Mouse (Mus musculus): ENCODE data around the gene Epas1.

Epas1 gene

DNA sequence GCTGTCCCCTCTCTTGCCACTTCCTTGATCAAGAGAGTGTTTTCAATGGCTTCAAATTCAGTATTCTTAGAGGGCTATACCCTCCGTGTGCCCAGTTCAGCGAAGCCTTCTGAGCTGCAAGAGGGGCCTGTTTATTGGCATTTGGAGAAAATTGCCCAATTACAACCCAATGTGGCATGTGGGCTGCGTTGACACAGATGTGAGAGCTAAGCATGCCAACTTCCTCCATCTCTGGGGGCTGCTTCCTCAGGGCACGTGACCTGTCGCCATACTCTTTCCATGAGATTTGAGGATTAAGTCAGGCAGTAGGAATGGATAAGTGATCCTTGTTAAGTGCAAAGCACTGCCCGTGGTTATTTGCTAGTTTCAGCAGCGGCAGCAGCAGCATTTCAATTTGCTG, 34.3 kb downstream of the Epas1 start:
- no peak for DNase-seq (ENCODE audit: low spot score)

DNA sequence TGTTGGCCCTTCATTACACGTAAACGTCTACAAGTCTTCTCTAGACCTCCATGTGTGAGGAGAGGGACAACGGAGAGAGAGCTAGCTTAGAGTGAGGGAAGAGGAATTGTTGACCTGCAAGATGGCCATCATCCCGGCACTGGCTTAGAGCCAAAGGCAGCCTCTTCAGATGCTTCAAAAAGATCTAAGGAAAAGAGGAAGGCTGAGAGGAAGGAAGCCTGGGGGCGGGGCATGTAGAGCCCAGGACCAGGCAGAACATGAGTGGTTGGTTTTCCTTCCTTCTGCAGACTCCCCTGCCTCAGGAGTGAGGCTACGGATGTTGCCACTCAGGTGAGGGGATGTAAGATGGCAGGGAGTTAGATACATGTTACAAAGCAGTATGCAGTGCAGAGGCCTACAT, 34.8 kb downstream of the Epas1 start:
- DNase-seq (ENCODE audit: low spot score) = no peak

DNA sequence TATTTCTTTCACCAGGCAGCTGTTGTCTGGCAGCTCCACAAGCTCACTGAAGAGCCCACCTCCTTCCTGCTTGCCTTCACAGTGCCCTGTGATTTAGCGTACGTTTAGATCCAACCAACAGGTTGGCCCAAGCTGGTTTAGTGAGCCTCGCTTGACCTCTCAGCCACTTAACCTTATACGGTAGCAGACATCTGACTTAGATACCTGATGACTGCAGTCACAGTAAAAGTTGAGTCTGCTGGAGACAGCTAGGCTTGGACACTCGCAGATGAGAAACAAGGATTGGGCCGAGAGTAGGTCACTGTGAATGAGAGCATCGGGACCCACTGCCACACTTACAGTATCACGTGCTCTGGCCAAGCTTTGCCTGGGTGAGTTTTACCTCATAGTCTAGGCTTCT, 38.4 kb downstream of the Epas1 start:
- no peak for DNase-seq (ENCODE audit: low spot score)

DNA sequence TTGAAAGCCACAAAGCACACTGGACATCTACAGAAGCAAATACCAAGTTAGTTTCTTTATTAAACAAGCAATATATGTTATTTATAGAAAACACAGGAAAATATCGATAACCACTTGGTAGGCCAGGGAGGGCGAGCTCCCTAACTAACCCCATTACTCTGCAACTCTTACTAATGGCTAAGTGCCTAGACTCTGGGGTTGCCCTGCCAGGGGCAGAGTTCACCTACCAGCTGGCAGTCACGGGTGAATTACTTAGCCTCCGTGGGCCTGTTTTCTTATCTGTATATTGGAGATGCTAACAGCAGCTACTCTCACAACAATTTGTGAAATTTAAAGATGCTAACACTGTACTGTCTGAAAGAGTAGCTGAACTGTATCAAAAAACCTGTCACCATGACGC, 42.3 kb downstream of the Epas1 start:
- DNase-seq (ENCODE audit: low spot score) = no peak

DNA sequence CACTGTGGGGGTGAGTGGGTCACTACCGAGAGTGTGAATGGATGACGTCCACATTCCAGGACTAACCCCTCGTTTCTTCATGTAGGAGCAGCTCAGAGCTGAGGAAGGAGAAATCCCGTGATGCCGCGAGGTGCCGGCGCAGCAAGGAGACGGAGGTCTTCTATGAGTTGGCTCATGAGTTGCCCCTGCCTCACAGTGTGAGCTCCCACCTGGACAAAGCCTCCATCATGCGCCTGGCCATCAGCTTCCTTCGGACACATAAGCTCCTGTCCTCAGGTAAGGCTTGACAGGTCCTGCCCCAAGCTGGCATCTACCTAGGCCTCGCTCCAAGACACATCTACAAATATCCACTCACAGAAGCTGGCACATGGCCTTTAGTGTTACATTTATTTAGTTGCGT, 43.5 kb downstream of the Epas1 start:
- DNase-seq (ENCODE audit: low spot score) = no peak

DNA sequence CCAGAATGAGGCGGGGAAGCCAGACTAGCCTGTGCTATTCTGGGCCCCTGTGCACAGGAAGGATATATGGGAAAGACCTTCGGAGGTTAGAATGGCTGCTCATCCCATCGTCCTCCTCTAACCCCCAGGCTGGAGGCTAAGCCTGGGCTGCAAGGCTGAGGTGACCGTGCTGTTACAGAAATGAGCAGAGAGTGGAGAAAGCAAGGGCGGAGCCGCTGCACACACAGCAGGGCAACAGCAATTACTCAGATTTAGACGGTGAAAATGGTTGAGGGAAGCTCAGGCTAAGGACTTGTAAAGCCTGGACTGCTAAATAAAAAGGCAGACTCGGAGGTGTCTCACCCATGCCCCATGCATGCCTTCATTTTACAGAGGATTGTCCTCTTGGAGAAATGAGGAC, 45.0 kb downstream of the Epas1 start:
- DNase-seq (ENCODE audit: low spot score) = no peak

DNA sequence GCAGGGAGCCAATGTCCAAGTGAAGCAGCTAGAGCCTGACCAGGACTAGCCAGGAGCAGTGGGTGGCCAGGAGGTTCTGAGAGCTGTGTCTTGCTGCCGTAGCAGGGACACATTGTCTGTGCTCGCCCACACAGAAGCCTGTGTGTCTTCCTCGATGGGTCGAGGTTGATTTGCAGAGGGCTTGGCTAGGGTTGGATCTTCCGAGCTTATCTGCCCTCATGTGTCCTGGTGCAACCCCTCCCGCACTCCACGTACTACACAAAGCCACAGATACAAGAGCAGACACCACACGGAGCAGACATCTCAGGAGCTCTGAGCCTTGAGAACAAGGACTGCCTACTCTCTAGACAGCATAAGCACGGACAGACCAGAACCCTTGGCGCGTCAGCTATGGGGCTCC, 45.5 kb downstream of the Epas1 start:
- DNase-seq (ENCODE audit: low spot score) = peak; percentile 47

DNA sequence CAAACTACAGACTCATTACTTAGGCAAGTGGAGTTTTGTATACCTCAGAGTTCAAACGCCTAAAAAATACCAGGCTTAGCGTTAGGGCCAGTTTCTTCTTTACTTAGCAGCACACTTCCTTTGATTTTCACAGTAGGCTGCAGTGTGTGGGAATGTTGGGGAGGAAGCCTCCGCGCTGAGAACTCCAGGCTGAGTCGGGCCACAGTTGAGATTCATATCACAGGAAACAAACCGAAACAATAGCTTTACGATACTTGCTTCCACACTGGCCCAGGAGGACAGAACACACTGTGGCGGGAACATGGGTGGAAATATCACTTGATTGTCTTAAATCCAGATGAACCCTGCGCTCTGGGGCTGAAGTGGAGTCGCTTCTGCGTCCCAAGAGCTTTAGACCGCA, 47.0 kb downstream of the Epas1 start:
- no peak for DNase-seq (ENCODE audit: low spot score)

DNA sequence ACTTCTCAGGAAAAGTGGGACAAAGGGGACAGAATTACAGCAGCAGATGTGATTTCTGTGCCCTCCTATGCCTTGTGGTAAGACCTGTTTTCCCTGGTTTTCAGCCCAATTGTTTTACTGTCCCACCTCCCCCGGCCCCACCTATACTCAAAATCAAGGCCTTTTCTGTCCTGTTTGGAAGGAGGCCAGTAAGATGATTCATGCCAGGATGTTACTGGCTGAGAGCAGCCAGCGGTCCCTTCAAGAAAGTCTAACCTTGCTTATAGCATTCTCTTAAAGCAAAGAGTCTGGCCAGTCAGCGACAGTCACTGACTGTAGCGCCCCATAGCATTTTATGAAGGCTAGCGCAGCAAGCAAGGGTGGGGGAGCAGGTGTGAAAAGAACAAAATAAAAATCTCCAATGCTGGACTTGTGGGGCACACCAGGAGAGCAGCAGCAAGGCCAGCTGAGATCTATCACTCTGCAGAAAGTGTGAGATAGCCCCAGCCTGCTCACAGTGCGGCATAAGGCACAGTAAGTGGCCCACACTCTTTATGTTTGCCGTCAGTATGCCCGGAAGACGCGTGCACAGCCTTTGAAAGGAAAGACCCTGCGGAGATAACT, 47.8 kb downstream of the Epas1 start:
- no peak for DNase-seq (ENCODE audit: low spot score)

DNA sequence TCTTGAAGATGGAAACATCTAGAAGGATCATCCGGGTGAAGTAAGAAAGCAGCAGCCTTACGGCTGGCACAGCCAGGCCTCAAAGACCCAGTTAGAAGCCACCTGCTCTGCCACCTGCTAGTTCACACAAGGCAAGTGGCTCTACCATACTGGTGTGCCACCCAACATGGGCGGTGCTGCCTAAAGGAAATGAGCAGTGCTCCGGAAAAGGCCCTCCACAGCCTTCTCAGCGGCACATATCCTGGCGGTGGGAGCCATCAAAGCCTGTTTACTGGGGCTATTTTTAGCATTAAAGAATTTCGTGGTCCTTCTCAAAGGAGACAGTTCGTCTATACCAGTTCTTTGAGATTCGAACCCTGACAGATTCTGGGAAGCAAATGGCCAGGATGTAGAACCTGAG, 48.4 kb downstream of the Epas1 start:
- no peak for DNase-seq (ENCODE audit: low spot score)

DNA sequence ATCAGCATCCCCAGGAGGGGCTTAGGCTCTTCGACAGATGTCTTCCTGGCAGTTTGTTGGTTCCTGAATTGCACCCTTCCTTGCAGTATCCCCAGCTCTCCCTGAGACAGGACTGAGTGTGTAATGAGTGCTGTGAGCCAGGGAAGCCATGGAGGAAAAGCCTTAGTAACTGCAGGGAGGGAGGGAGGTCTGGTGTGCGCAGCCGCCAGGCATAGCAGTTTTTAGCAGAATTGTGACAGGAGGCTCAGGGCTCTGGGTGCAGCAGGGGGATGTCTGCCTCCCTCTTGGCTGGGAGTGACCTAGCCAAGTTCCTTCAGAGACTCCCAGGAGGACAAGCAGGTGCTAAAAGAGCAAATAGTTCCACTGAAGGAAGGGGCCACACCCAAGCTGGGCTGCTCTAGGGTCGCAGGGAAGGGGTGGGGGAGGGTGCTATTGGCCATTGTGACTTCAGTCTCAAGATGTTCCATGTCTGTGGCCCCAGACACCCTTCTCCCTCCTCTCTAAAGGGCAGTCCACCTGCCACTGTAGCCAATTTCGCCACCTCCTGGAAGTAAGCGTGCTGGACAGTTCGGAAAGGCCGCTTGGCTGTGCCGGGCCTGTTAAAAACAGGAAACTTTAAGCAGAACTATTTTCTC, 49.0 kb downstream of the Epas1 start:
- peak; percentile 20 for DNase-seq (ENCODE audit: low spot score)

DNA sequence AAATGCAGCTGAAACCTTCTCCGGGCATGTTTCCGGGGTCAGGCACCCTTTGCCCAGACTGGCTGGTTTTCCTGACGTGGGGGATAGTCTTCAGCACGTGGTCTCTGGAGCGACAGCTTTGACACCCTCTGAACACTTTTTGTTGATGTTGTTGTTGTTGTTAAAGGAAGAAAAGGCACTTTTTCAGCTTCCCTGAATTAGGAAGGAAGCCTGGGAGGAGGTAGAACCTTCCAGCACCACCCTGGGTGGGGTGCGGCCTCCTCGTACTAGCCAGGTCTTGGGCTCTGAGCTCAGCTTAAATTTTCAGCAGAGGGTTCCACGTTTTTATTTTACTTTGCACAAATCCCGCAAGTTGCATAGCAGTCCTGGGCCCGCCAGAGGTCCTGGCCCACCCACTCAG, 49.6 kb downstream of the Epas1 start:
- DNase-seq (ENCODE audit: low spot score) = no peak

DNA sequence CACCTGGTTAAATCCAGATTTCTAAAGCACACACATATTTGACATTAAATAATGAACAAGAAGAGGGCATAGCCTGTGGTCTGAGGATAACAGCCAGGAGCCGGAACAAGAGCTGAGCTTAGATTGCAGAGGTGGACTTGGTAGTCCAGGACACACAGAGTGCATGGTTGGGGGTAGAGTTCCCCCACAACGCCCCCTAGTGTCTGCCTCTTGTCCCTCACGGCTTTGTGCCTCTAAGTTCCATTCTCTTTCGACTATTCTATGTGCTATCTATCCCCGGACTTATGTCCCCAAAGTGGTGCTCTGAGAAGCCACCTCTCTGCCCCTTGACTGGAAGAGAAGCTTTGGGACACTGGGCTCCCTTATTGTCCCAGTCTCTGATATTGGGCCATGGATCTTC, 50.2 kb downstream of the Epas1 start:
- no peak for DNase-seq (ENCODE audit: low spot score)

DNA sequence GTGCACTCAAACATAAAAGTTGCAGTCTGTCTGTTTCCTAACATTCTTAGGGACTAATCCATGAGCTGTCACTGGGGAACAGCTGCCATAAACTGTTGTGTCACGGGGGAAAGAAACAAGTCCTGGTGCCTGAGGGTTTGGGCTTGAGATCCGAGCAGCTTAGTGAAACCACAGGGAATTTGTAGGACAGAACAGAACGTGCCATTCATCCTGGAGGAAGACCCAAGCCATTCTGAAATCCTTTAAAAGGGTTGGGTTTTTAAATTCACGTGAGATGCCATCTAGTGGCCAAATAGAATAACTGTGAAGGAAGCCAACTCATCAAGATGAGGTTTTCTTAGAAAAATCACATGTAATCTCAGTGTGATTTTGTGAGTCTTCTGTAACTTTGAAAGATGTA, 58.5 kb downstream of the Epas1 start:
- no peak for DNase-seq (ENCODE audit: low spot score)

DNA sequence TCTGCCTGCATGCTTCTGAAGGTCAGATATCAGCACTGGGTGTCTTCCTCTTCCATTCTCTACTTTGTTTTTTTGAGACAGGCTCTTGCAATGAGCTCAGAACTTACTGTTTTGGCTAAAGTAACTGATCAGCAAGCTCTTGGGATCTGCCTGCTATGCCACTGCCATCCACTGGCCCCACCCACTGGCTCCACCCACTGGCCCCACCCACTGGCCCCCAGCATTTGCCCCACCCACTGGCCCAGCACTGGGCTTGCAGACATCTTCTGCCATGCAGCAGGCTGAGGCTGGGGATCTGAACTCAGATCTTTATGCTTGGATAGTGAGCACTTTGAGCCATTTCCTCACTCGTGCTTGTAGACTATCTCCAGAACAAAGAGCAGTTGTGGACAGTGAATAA, 60.8 kb downstream of the Epas1 start:
- DNase-seq (ENCODE audit: low spot score) = no peak

DNA sequence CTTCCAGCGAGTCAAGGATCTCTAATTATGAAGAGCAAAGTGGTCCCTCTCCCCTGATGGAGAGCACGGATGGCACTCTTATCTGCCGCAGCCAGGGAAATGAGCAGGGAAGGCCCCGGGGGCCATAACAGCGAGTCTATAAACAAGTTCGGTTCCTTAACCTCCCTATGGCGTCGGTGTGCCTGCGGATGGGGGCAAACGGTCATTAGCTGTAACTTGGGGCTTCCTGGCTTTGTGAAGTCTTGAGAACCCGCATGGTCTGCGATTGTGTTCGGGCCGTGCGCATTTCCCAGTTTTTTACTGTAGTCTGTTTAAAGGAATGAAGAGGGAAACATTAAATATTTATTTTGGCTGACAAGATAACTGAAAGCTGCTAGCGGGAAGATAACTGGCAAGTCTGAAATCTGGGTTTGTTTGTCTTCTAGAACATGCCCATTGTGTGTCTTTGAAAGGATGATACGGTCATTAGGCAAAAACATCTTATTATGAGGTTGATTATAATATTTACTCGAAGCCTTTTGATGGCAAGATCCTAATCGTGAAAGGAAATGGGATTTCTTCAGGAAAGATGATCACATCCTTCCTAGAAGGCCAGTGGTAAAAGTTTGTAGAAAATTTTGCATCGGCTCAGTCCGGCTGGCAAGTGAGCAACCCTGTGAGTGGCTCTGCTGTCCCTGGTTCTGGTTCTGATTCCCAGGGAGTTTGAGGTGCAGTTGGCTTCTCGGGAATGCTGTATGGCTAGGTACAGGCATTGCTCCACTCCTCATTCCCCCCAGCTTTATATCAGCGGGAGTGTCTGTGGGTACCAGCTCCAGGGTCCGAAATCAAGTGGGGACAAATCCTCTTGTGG, 61.7 kb downstream of the Epas1 start:
- no peak for DNase-seq (ENCODE audit: low spot score)

DNA sequence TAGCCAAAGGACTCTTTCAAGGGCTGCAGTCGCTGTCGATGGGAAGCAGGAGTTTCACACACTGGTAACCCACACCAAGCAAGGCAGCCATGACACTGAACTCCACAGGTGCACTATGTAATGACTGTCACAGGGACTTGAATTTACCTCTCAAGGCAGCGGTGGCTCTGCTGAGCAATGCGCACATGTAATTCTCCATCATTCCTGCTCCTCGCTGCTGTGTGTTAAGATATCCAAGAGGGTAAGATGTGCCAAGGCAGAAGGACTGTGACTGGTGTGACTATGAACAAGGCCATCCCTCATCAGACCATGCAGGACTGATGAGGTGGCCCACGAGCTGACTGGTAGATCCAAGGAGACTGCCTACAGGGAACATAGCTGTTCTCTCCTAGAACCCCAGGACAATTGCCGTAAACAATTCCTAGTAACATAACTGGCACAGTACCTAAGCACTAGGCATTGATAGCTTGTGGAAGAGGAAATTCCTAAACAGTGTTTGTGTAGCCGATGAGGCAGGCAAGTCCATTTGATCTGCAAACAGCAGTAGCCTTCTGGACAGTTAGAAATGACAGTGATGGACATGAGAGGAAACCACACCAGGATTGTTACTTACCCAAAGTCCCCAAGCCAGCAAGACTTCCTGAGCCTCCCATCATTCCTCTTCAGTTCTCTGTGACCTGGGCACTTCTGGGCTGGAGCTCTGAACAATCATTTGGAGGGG, 68.7 kb downstream of the Epas1 start:
- DNase-seq (ENCODE audit: low spot score) = no peak

DNA sequence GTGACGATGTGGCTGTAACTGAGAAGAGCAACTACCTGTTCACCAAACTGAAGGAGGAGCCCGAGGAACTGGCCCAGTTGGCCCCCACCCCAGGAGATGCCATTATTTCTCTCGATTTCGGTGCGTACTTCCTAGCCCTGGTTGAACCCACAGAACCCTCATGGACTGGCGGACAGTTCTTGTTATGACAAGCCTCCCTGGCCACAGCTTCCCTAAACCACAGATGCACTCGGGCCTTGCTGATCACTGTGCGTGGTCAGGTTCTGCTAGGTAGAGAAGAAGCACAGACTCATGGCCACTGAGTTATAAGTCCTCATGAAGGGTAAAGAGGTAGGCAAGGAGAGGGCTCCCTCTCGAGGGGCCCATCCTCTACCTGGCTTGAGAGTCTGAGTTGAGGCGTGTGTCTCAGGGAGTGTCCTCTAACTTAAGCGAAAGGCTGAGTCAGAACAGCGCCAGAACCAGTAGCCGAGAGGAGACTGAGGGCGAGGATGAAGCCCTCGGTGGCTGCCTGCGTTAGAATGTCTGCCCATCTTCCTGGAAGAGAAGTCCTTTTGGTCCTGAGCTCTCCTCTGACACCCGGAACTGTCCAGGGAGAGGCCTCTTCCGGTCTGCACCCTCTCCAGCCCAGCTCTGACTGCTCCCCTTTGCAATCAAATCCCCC, 71.1 kb downstream of the Epas1 start:
- no peak for DNase-seq (ENCODE audit: low spot score)

DNA sequence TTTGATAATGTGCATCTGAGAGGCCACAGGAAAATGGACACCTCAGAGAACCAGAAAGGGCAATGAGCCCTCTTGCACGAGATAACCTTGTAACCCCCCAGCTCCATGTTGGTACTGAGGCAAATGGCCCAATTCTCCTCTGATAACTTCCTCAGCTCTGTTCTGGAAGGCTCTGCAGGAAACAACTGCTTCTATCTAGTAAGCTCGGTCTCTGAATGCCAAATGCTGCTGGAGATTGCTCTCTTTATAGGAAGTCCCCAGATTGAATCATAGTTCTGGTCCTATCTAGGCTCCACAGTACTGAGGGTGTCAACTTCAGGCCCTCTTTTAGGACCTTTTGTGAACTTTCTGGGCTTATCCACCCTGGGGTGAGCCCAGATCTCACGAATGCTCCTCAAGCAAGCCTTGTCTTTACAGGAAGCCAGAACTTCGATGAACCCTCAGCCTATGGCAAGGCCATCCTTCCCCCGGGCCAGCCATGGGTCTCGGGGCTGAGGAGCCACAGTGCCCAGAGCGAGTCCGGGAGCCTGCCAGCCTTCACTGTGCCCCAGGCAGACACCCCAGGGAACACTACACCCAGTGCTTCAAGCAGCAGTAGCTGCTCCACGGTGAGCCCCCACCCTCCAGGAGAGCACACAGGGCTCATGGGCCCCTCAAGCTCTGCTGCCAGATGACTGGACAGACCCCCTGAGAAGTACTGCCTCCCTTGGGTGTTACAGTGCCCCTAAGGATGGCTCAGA, 71.8 kb downstream of the Epas1 start:
- DNase-seq (ENCODE audit: low spot score) = no peak

DNA sequence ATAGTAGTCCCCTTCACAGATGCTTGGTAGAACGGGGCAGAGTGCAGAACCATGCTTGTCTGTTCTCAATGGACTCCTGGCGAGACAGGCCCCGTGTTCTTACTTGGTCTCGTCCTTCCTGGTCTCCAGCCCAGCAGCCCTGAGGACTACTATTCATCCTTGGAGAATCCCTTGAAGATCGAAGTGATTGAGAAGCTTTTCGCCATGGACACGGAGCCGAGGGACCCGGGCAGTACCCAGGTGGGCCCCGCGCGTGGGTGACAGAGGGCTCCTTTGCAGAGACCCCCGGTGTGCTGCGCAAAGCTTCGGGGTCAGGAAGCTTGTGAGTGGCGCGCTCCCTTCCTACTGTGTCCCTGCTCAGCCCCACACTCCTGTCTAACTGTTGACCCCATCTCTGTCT, 72.9 kb downstream of the Epas1 start:
- DNase-seq (ENCODE audit: low spot score) = no peak

DNA sequence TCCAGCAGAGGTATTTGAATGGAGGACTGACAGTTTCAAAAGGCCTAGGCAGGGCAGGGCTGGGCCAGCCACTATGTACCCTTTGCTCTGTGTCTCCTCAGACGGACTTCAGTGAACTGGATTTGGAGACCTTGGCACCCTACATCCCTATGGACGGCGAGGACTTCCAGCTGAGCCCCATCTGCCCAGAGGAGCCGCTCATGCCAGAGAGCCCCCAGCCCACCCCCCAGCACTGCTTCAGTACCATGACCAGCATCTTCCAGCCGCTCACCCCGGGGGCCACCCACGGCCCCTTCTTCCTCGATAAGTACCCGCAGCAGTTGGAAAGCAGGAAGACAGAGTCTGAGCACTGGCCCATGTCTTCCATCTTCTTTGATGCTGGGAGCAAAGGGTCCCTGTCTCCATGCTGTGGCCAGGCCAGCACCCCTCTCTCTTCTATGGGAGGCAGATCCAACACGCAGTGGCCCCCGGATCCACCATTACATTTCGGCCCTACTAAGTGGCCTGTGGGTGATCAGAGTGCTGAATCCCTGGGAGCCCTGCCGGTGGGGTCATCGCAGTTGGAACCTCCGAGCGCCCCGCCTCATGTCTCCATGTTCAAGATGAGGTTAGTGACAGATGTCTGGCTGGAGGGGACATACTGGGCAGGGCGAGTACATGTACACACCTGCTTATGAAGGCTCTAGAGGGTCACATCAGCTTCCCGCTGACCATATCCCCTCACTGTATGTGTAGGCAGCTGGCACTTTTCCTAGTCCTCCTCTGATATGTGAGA, 74.1 kb downstream of the Epas1 start:
- no peak for DNase-seq (ENCODE audit: low spot score)
